Mouse (Mus musculus) embryonic facial prominence, embryonic 10.5 days (tissue): ENCODE results near the gene Asb6. TPM values are rescaled to one million over a fixed set of nuclear protein-coding genes. Genes with fewer than 3 reads are reported as not detected.

Experiments used
- DNase-seq: peaks from one replicate; pipeline ENCODE4 v3.0.0-alpha.2; 2017; ENCODE audit warnings: low spot score
- H3K27ac ChIP-seq: fragments of 300-500 bp; sonication (generic); replicated peaks from 2 replicates; pipeline ENCODE4 v1.5.1; 2016; ENCODE audit warnings: mild to moderate bottlenecking
- H3K27me3 ChIP-seq: fragments of 300-500 bp; sonication (generic); replicated peaks from 2 replicates; pipeline ENCODE4 v1.6.1; 2016; ENCODE audit warnings: low read depth, mild to moderate bottlenecking; ENCODE audit not compliant: poor library complexity, severe bottlenecking
- H3K36me3 ChIP-seq: fragments of 300-500 bp; sonication (generic); replicated peaks from 2 replicates; pipeline ENCODE4 v1.6.1; 2016; ENCODE audit warnings: mild to moderate bottlenecking, moderate library complexity
- H3K4me1 ChIP-seq: fragments of 300-500 bp; sonication (generic); 2 replicates; pipeline ENCODE4 v1.6.1; 2016
- H3K4me3 ChIP-seq: fragments of 300-500 bp; sonication (generic); 2 replicates; pipeline ENCODE4 v1.5.1; 2016; ENCODE audit warnings: mild to moderate bottlenecking, moderate library complexity
- H3K9me3 ChIP-seq: fragments of 300-500 bp; sonication (generic); 2 replicates; pipeline ENCODE4 v1.6.1; 2016; ENCODE audit warnings: mild to moderate bottlenecking
- WGBS: fragments of 180-500 bp; shearing (Covaris S2); methylation state at CpG from one replicate; pipeline ENCODE4 v1.1.7; 2016; 5-methylcytosine and 5-hydroxymethylcytosine counted together
- polyA plus RNA-seq: library from polyadenylated mRNA; unstranded; fragments of >200 nt; fragmentation: Nextera tagmentation; extraction: Ambion mirVana; gene quantifications from 2 replicates; pipeline ENCODE4 v1.2.1, GENCODE M21; 2016

Gene Asb6
- polyA plus RNA-seq, 1 experiment from 2014 or later = 53.9 TPM

GRCm38 (mm10) chr2:30852771-30853313 is 22.7 kb upstream of the Asb6 start:
- H3K9me3 ChIP-seq = no peaks in the 10 kb centered on the region
- H3K36me3 ChIP-seq = peaks cover 33% of the 10 kb centered on the region
- peak overlapping the region; percentile 27 for H3K4me3 ChIP-seq
- 28% methylated on average over 20 of the region's 20 CpGs for WGBS
- peak; percentile 78 for DNase-seq
- H3K4me1 ChIP-seq = peaks cover 88% of the 10 kb centered on the region
- H3K27me3 ChIP-seq = no peaks in the 10 kb centered on the region
- H3K27ac ChIP-seq = peak overlapping the region; percentile 82

GRCm38 (mm10) chr2:30850581-30850980 is 20.4 kb upstream of the Asb6 start:
- Histone ChIP-seq H3K4me3 (peak overlapping the region; percentile 4; the same call in 1 of the 2 replicates), H3K4me1 (peaks cover 88% of the 10 kb centered on the region), H3K36me3 (peaks cover 28% of the 10 kb centered on the region), H3K27me3 (peaks cover 12% of the 10 kb centered on the region), H3K27ac (peak overlapping the region; percentile 52), H3K9me3 (no peaks in the 10 kb centered on the region)
- 30% methylated on average over 6 of the region's 6 CpGs for WGBS
- no peak for DNase-seq

GRCm38 (mm10) chr2:30848184-30848583 is 18.1 kb upstream of the Asb6 start:
- no peaks in the 10 kb centered on the region for H3K9me3 ChIP-seq
- no peak for DNase-seq
- peak overlapping the region; percentile 57; the same call in 1 of the 2 replicates for H3K27ac ChIP-seq
- H3K4me1 ChIP-seq = peaks cover 88% of the 10 kb centered on the region
- H3K27me3 ChIP-seq = peaks cover 31% of the 10 kb centered on the region
- peaks cover 19% of the 10 kb centered on the region for H3K36me3 ChIP-seq
- H3K4me3 ChIP-seq = peak overlapping the region; percentile 88
- WGBS = 55% methylated on average over 8 of the region's 8 CpGs

- 25% methylated on average over 6 of the region's 6 CpGs for WGBS
- Histone ChIP-seq H3K27ac (peak overlapping the region; percentile 96), H3K27me3 (peaks cover 38% of the 10 kb centered on the region), H3K4me3 (peak overlapping the region; percentile 88), H3K36me3 (peaks cover 19% of the 10 kb centered on the region), H3K4me1 (peaks cover 83% of the 10 kb centered on the region), H3K9me3 (no peaks in the 10 kb centered on the region)
- no peak for DNase-seq
Measured at GRCm38 (mm10) chr2:30846723-30847122, 16.6 kb upstream of the Asb6 start.

GRCm38 (mm10) chr2:30846236-30846635 is 16.1 kb upstream of the Asb6 start:
- WGBS = 43% methylated on average over 8 of the region's 8 CpGs

GRCm38 (mm10) chr2:30845152-30846070 is 15.3 kb upstream of the Asb6 start:
- WGBS = under 1% methylated on average over 80 of the region's 80 CpGs
- Histone ChIP-seq H3K27me3 (peaks cover 38% of the 10 kb centered on the region), H3K9me3 (no peaks in the 10 kb centered on the region), H3K36me3 (peaks cover 15% of the 10 kb centered on the region), H3K4me3 (peak overlapping the region; percentile 88), H3K27ac (peak overlapping the region; percentile 96), H3K4me1 (peaks cover 70% of the 10 kb centered on the region)
- peak; percentile 71 for DNase-seq

More at GRCm38 (mm10) chr2:30846236-30846635, 16.1 kb upstream of the Asb6 start:
- peaks cover 78% of the 10 kb centered on the region for H3K4me1 ChIP-seq
- H3K9me3 ChIP-seq = no peaks in the 10 kb centered on the region
- peaks cover 38% of the 10 kb centered on the region for H3K27me3 ChIP-seq
- peak overlapping the region; percentile 96 for H3K27ac ChIP-seq
- H3K4me3 ChIP-seq = peak overlapping the region; percentile 88
- no peak for DNase-seq
- peaks cover 19% of the 10 kb centered on the region for H3K36me3 ChIP-seq

- 53% methylated on average over 10 of the region's 10 CpGs for WGBS
- Histone ChIP-seq H3K27ac (peak overlapping the region; percentile 41), H3K9me3 (no peaks in the 10 kb centered on the region), H3K27me3 (peaks cover 38% of the 10 kb centered on the region), H3K4me3 (no peak overlapping the region), H3K4me1 (peaks cover 56% of the 10 kb centered on the region), H3K36me3 (no peaks in the 10 kb centered on the region)
- no peak for DNase-seq
Measured at GRCm38 (mm10) chr2:30842615-30843014, 12.5 kb upstream of the Asb6 start.

GRCm38 (mm10) chr2:30836238-30836990 is 6.3 kb upstream of the Asb6 start:
- Histone ChIP-seq H3K27ac (peak overlapping the region; percentile 92), H3K27me3 (no peaks in the 10 kb centered on the region), H3K4me1 (peaks cover 66% of the 10 kb centered on the region), H3K9me3 (no peaks in the 10 kb centered on the region), H3K4me3 (peak overlapping the region; percentile 37), H3K36me3 (no peaks in the 10 kb centered on the region)
- WGBS = 7% methylated on average over 21 of the region's 21 CpGs
- peak; percentile 89 for DNase-seq

- Histone ChIP-seq H3K4me3 (peak within 1 kb of the TSS; percentile 26; the same call in 1 of the 2 replicates), H3K27ac (peak within 1 kb of the TSS; percentile 92), H3K36me3 (no peaks in the 10 kb centered on the region), H3K9me3 (no peaks in the 10 kb centered on the region), H3K4me1 (peaks cover 82% of the 10 kb centered on the region), H3K27me3 (no peaks in the 10 kb centered on the region)
- peak; percentile 29 for DNase-seq
- WGBS = 34% methylated on average over 10 of the region's 10 CpGs
Measured at GRCm38 (mm10) chr2:30834373-30835022, 4.4 kb upstream of the Asb6 start, which contains the start of gene Prrx2. Gene Prrx2 (plus strand): TSS chr2:30834972.

GRCm38 (mm10) chr2:30833644-30834043 is 3.5 kb upstream of the Asb6 start:
- Histone ChIP-seq H3K4me1 (peaks cover 89% of the 10 kb centered on the region), H3K4me3 (peak overlapping the region; percentile 33; the same call in 1 of the 2 replicates), H3K27ac (peak overlapping the region; percentile 92), H3K9me3 (no peaks in the 10 kb centered on the region), H3K36me3 (no peaks in the 10 kb centered on the region), H3K27me3 (no peaks in the 10 kb centered on the region)
- DNase-seq = peak; percentile 78
- 25% methylated on average over 5 of the region's 5 CpGs for WGBS

- Histone ChIP-seq H3K9me3 (no peaks in the 10 kb centered on the region), H3K36me3 (peaks cover 25% of the 10 kb centered on the region), H3K4me3 (no peak overlapping the region), H3K27ac (peak overlapping the region; percentile 73), H3K4me1 (peaks cover 70% of the 10 kb centered on the region), H3K27me3 (no peaks in the 10 kb centered on the region)
- WGBS = 37% methylated on average over 5 of the region's 5 CpGs
- peak; percentile 53 for DNase-seq
Measured at GRCm38 (mm10) chr2:30829315-30829714, 818 bp downstream of the Asb6 start.
